Mouse (Mus musculus): ENCODE data around the gene Sh3bp1. TPM values are rescaled to one million over a fixed set of nuclear protein-coding genes. Genes with fewer than 3 reads are reported as not detected.

Gene Sh3bp1
- total and polyA plus RNA-seq, 3 experiments, result 12.3 to 69.7 (median 23.8) TPM

DNA sequence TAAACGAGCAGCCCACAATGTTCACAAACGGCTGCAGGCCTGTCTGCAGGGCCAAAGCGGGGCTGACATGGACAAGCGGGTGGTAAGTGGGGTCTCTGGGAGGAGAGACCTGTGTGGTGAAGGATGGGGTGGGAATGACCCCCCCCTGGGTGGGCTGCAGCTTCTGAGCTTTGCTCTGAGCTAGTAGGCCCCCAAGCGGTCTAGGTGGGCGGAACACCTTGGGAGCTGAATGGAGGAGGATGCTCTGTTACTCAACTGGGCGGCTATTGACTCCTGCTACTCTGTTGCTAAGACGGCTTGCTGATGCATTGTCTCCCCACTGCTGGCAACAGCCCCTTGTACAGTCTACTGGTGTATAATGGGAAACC lies 1.8 kb downstream of the Sh3bp1 start:
- peaks cover 26 to 53% of the 10 kb centered on the region in 2 experiments for H3K36me3 ChIP-seq (replicated peaks in 1 of 2; ENCODE audit: control insufficient read depth in 1 of 2, insufficient read depth in 1 of 2, low read length in 1 of 2)
- dilution Hi-C loops (cut with MboI; ENCODE audit: extremely low pct_ligation_motif_present, extremely low pct_unique_long_range_greater_than_20kb, low sequenced_read_pairs) (no loop called here), in situ Hi-C loops (cut with MboI; ENCODE audit: low pct_ligation_motif_present, low pct_unique_long_range_greater_than_20kb, low sequenced_read_pairs) (loop anchor here (25.0 kb wide), 1 partner anchor 436 kb away; the partner anchor contains the start of genes Maff and Pla2g6)
- no peaks in the 10 kb centered on the region for H3K27me3 ChIP-seq (replicated peaks)
- peak overlapping the region; percentile 81; the same call in 1 of the 2 replicates for H3K4me2 ChIP-seq (ENCODE audit: insufficient read depth, low read depth, poor library complexity, severe bottlenecking)
- no peak for TF ChIP-seq NRF1 (IDR thresholded peaks at IDR 0.05; ENCODE audit: low read depth, low read length)
- TF ChIP-seq UBTF (IDR thresholded peaks at IDR 0.05; ENCODE audit: low read depth, low read length), result no peak
- TF ChIP-seq MYC (IDR thresholded peaks at IDR 0.05; ENCODE audit: low read depth, low read length), result no peak
- TF ChIP-seq EP300 (IDR thresholded peaks at IDR 0.05; ENCODE audit: low read length), result no peak
- no peak for TF ChIP-seq MAZ (IDR thresholded peaks at IDR 0.05; ENCODE audit: low read depth, low read length)
- no peak for TF ChIP-seq CTCF (conservative IDR thresholded peaks at IDR 0.05 in 1 of 2, IDR thresholded peaks at IDR 0.05 in 1 of 2; ENCODE audit: low read depth in 2 of 2, low read length in 2 of 2)
- TF ChIP-seq HCFC1 (IDR thresholded peaks at IDR 0.05; ENCODE audit: low read depth, low read length), result no peak
- TF ChIP-seq ZNF384 (IDR thresholded peaks at IDR 0.05; ENCODE audit: low read depth, low read length), result no peak
- no peak for TF ChIP-seq ZMIZ1 (IDR thresholded peaks at IDR 0.05; ENCODE audit: low read depth, low read length)
- no peak for TF ChIP-seq KAT2A (IDR thresholded peaks at IDR 0.05; ENCODE audit: insufficient replicate concordance, low read length)
- TF ChIP-seq ZC3H11A (IDR thresholded peaks at IDR 0.05; ENCODE audit: low read depth, low read length), result no peak
- TF ChIP-seq TBP (conservative IDR thresholded peaks at IDR 0.05; ENCODE audit: low read depth, low read length), result no peak
- TF ChIP-seq IRF4 (IDR thresholded peaks at IDR 0.05; ENCODE audit: low read depth, low read length), result no peak
- no peak for TF ChIP-seq GABPA (IDR thresholded peaks at IDR 0.05; ENCODE audit: insufficient replicate concordance, low read depth, low read length)
- no peak for TF ChIP-seq POLR2A (IDR thresholded peaks at IDR 0.05; ENCODE audit: low read depth, low read length)
- TF ChIP-seq MAX (IDR thresholded peaks at IDR 0.05; ENCODE audit: low read length), result no peak
- peak overlapping the region in 1 of 3 experiments; percentile 95 for H3K4me3 ChIP-seq (replicated peaks in 1 of 3; ENCODE audit: low read depth in 2 of 3, low read length in 2 of 3, poor library complexity in 1 of 3)
- no peak overlapping the region; the same call in 1 of the 2 replicates for H3K9ac ChIP-seq (ENCODE audit: insufficient read depth, low read depth)
- H3K4me1 ChIP-seq (ENCODE audit: control insufficient read depth in 1 of 2, insufficient read depth in 2 of 2), result peaks cover 7 to 65% of the 10 kb centered on the region in 2 experiments
- H3K9me3 ChIP-seq (replicated peaks; ENCODE audit: low read length), result no peaks in the 10 kb centered on the region
- no peaks in the 10 kb centered on the region; the same call in 1 of the 2 replicates for H3K79me2 ChIP-seq (replicated peaks; ENCODE audit: control insufficient read depth, extremely low read depth, insufficient read depth, poor library complexity, severe bottlenecking)
- peak overlapping the region; percentile 51; the same call in 1 of the 2 replicates for H3K27ac ChIP-seq (ENCODE audit: insufficient read depth, low read depth)
- no peak for DNase-seq (ENCODE audit: extremely low read depth)

- DNase-seq (ENCODE audit: extremely low read depth), result peak; percentile 87
- TF ChIP-seq RAD21 (IDR thresholded peaks at IDR 0.05; ENCODE audit: low read depth, low read length) (peak; percentile 39), SMC3 (IDR thresholded peaks at IDR 0.05; ENCODE audit: low read depth, low read length) (peak; percentile 71), POLR2A (IDR thresholded peaks at IDR 0.05; ENCODE audit: low read depth, low read length) (peak; percentile 53), CHD2 (IDR thresholded peaks at IDR 0.05; ENCODE audit: low read length) (no peak), TBP (conservative IDR thresholded peaks at IDR 0.05; ENCODE audit: low read depth, low read length) (peak; percentile 60; the same call in 1 of the 2 replicates), CTCF (conservative IDR thresholded peaks at IDR 0.05 in 1 of 2, IDR thresholded peaks at IDR 0.05 in 1 of 2; ENCODE audit: low read depth in 2 of 2, low read length in 2 of 2) (peak; percentile 87 to 97), NELFE (IDR thresholded peaks at IDR 0.05; ENCODE audit: low read depth, low read length) (no peak; the same call in 1 of the 2 replicates), HCFC1 (IDR thresholded peaks at IDR 0.05; ENCODE audit: low read depth, low read length) (peak; percentile 68), ELF1 (IDR thresholded peaks at IDR 0.05; ENCODE audit: low read depth, low read length) (peak; percentile 60), KAT2A (IDR thresholded peaks at IDR 0.05; ENCODE audit: insufficient replicate concordance, low read length) (0 out of 2 replicates have a peak, but pooled peaks have one; percentile 29), USF2 (conservative IDR thresholded peaks at IDR 0.05; ENCODE audit: low read depth, low read length) (no peak), POLR2AphosphoS2 (IDR thresholded peaks at IDR 0.05; ENCODE audit: low read depth, low read length) (no peak), IRF4 (IDR thresholded peaks at IDR 0.05; ENCODE audit: low read depth, low read length) (peak; percentile 63), MEF2A (IDR thresholded peaks at IDR 0.05; ENCODE audit: borderline replicate concordance, low read depth, low read length) (peak; percentile 39; the same call in 1 of the 2 replicates)
- peak overlapping the region; percentile 20 for H3K9ac ChIP-seq (ENCODE audit: insufficient read depth, low read depth)
- in situ Hi-C loops (cut with MboI; ENCODE audit: low pct_ligation_motif_present, low pct_unique_long_range_greater_than_20kb, low sequenced_read_pairs), result loop anchor here (25.0 kb wide), 1 partner anchor 434 kb away; the partner anchor contains the start of genes Maff and Pla2g6
- H3K79me2 ChIP-seq (replicated peaks; ENCODE audit: control insufficient read depth, extremely low read depth, insufficient read depth, poor library complexity, severe bottlenecking), result no peaks in the 10 kb centered on the region; the same call in 1 of the 2 replicates
- H3K4me3 ChIP-seq (replicated peaks in 1 of 3; ENCODE audit: low read depth in 2 of 3, low read length in 2 of 3, poor library complexity in 1 of 3), result peak overlapping the region; percentile 10 to 41 (median 17)
- peaks cover 41 to 70% of the 10 kb centered on the region in 2 experiments for H3K36me3 ChIP-seq (replicated peaks in 1 of 2; ENCODE audit: control insufficient read depth in 1 of 2, insufficient read depth in 1 of 2, low read length in 1 of 2)
- peaks cover 6 to 47% of the 10 kb centered on the region in 2 experiments for H3K4me1 ChIP-seq (ENCODE audit: control insufficient read depth in 1 of 2, insufficient read depth in 2 of 2)
- H3K4me2 ChIP-seq (ENCODE audit: insufficient read depth, low read depth, poor library complexity, severe bottlenecking), result peak overlapping the region; percentile 30; the same call in 1 of the 2 replicates
- no peaks in the 10 kb centered on the region for H3K9me3 ChIP-seq (replicated peaks; ENCODE audit: low read length)
- H3K27ac ChIP-seq (ENCODE audit: insufficient read depth, low read depth), result peak overlapping the region; percentile 7; the same call in 1 of the 2 replicates
- dilution Hi-C loops (cut with MboI; ENCODE audit: extremely low pct_ligation_motif_present, extremely low pct_unique_long_range_greater_than_20kb, low sequenced_read_pairs), result no loop called here
- no peaks in the 10 kb centered on the region for H3K27me3 ChIP-seq (replicated peaks)
Measured at GRCm38 (mm10) chr15:78903243-78903642, 3.7 kb downstream of the Sh3bp1 start.

Data from CH12.LX (cell line).